Mouse (Mus musculus): ENCODE measurements at regions not wholly inside any gene's neighbourhood (a gene's known extent, or its start where the extent isn't known, plus 50 kb on each side); places are given as distances from the start of the nearest gene placed in this dataset.
A peak's percentile ranks its signal among the peaks of the same experiment; 100 is the strongest.

GRCm38 (mm10) chr6:51301831-51302230 lies 130.6 kb upstream of the Nfe2l3 start:
- TF ChIP-seq EP300 (IDR thresholded peaks at IDR 0.05; ENCODE audit: low read depth), result peak; percentile 62
- TF ChIP-seq CTCF (IDR thresholded peaks at IDR 0.05; ENCODE audit: low read depth), result no peak

Measured in liver, embryonic 14.5 days (tissue).